Mouse (Mus musculus) kidney, postnatal 36 days (tissue): ENCODE measurements around the gene Kalrn.

Experiments
- DNase-seq, 2 experiments: peaks; one replicate each; pipeline ENCODE4 v3.0.0; 2021 to 2022; ENCODE audit warnings: mixed read lengths in 2 of 2

Kalrn gene

GRCm38 (mm10) chr16:34063313-34063712, 510.0 kb downstream of the Kalrn start:
- no peak for DNase-seq

GRCm38 (mm10) chr16:34061661-34062060, 511.7 kb downstream of the Kalrn start:
- no peak for DNase-seq

DNA sequence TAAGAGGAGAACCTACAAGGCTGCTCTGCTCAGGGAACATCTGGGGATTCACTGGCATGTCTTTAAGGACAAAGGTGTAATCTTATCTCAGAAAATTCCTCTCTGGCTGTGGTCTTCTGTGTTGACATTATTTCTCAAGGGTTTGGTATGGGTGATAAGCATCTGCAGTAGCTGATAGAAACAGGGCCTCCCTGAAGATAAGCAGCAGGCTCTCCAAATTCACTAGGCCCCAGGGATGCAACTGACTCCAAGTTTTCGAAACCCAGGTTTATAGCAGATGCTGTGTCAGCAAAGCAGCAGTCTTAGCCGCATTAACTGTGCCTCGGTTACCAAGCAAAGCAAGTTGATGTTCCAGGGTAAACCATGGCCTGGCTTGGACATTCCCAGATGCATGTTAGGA, 514.7 kb downstream of the Kalrn start:
- no peak for DNase-seq

DNA sequence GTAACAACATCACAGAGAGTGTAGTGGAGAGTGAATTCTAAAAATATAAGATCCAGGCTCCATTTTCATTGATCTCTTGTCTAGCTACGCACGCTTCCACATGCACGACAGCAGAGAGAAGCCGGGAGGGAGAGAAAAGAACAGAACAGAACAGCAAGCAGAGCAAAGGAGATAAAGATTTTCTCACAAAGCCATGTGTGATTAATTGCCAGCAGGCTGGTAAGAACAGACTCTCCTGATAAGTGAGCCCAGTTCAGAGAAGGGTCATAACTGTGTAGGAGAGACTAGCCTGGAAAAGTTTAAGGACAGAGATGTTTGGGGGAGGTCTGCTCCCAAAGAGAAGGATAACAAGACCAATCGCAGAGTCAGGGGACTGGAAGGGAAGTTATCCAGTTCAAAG, 515.9 kb downstream of the Kalrn start:
- DNase-seq, result no peak

GRCm38 (mm10) chr16:34056418-34057111, 516.8 kb downstream of the Kalrn start:
- no peak for DNase-seq

- no peak for DNase-seq
Measured at GRCm38 (mm10) chr16:34050090-34050489, 523.2 kb downstream of the Kalrn start.

- DNase-seq, result no peak
Measured at GRCm38 (mm10) chr16:34049361-34049760, 524.0 kb downstream of the Kalrn start.

GRCm38 (mm10) chr16:34048232-34048631, 525.1 kb downstream of the Kalrn start:
- no peak for DNase-seq

- no peak for DNase-seq
Measured at GRCm38 (mm10) chr16:34047543-34047942, 525.8 kb downstream of the Kalrn start.

DNA sequence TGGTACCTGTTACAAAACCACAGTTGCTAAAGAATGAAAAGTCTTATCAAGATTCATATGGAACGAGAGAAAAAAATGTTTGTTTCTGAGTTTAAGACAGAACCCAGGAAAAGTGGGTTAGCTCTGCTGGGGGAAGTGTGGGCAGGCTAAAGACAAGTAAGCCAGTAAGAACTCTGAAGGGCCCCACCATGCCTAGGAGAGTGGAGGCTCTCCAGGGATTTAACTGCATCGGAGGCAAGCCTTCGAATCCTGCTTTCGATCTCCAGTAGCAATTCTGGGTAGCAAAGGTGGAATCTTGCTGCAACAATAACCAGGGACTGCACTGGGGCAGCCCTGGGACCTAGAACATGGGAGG, 526.3 kb downstream of the Kalrn start:
- no peak for DNase-seq

DNA sequence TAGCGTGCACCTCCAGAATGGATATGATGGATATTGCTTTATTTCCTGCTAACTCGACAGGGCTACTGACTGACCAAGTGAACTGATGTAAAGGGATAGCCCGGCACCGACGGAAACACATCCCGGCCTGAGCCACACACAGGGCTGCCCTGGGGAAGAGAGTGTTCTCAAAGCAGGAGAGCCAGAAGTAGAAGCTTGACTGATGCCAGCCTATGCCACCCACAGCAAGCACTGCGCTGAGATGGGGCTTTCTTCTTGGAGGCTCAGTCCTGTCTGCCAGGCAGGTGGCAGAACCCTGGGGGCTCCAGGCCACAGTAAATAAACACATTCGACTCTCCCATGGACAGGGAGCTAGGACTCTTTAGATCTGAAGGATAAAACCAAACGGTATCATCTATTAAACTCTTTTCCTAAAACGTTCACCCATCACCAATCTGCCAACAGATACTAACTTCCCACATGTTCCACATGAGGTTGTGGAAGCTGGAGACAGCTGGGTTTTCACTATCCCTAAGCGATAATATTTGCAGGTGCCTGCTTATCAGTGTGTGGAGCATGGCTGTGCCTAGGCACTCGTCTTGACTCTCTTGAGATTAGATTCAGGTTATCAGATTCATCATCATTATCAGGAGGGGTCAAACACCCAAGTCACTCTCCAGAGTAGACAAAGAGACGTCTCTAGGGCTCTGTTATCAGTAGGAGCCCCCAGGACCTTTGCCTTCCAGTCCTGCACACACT, 526.9 kb downstream of the Kalrn start:
- DNase-seq, result no peak

DNA sequence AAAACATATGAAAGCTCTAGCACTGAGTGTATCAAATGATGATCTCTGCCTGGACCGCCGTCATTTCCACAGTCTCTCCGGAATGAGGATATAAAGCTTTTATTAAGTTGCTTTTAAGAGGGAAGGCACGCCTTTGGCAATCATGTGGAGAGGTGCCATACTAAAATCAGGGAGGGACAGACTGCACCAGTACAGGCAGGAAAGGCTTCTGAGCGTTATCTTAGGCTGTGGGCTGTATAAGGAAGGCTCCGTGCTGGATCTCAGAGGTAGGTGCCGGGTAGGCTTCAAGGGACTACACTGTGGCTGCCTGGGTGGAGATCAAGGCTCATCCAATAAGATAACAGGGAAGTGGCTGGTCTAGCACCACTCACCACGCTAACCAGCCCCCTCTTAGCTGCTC, 528.8 kb downstream of the Kalrn start:
- DNase-seq, result no peak

- DNase-seq, result no peak
Measured at GRCm38 (mm10) chr16:34043048-34043795, 530.1 kb downstream of the Kalrn start.

GRCm38 (mm10) chr16:34042586-34042985, 530.7 kb downstream of the Kalrn start:
- no peak for DNase-seq

- no peak for DNase-seq
Measured at GRCm38 (mm10) chr16:34040276-34040675, 533.1 kb downstream of the Kalrn start.

DNA sequence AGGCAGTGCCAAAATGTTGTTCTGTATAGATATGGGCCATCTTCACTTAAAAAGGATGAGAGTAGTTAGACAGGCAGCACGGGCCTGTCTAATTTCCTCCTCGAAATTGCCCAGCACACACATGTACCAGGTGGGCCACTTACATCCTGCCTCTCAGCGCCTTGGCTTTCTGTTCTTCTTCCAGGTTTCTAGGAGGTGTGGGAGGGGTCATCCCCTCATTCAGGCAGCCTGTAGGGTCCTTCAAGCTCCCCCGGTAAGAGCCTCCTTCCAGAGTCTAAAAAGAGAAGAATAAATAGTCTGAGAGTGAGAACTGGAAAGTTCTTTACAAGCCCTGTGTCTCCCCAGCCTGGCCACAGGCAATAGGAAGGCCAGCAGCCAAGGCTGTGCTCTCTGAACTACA, 533.6 kb downstream of the Kalrn start:
- DNase-seq, result no peak

DNA sequence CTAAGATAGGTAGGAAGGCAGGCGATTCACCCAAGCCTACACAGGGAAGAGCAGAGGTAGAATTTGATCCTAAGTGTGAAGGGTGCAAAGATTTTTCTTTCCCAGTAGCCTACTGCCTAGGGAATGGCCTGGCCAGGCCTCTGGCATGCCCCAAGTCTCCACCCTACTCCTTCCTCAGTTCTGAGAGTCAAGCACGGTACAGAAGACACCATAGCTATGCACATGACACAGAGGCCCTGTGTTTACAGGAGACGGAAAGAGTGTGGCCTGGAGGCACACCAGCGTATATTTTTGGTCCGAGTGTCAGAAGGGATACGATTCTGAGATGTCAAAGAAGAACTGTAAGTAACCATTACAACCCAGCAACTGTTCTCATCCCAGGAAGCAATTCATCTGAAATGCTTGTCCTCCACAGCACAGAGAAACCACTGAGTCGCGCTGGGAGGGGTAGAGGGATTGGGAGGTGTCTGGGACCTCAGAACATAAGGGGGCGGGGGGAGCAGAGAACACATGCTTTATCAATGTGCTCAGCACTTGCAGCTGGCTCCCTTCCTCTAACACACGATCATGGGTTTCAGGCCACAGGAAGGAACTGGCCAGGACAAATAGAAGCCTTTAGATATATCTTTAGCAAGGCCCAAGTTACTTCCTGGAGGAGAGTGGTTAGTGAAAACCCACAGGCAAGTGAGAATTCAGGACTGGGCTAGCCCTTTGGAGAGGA, 536.8 kb downstream of the Kalrn start:
- DNase-seq, result peak in 1 of 2 experiments; percentile 13

GRCm38 (mm10) chr16:34035780-34036179, 537.6 kb downstream of the Kalrn start:
- DNase-seq, result no peak

GRCm38 (mm10) chr16:34034267-34034666, 539.1 kb downstream of the Kalrn start:
- no peak for DNase-seq

GRCm38 (mm10) chr16:34032011-34032645, 541.2 kb downstream of the Kalrn start:
- no peak for DNase-seq

DNA sequence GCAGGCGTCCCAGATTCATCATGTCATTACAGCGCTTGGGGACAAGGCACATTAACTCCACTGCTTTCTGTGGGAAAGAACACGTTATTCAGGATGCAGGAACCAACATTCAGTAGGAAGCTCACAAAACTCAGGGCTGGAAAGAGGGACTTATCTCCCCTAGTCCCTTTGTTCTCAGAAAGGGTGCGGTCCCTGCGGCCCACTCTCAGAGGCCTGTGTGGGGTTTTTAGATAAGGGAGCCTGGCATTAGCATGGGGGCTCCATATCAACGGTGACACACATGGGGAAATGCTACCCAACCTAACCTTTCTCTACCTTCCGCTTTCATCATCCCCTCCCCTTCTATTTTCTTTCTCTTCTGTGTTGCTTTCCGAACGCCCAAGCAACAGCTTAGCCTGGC, 541.8 kb downstream of the Kalrn start:
- no peak for DNase-seq

- DNase-seq, result peak in 1 of 2 experiments; percentile 31
Measured at GRCm38 (mm10) chr16:34030379-34030778, 543.0 kb downstream of the Kalrn start.

GRCm38 (mm10) chr16:34029790-34030189, 543.5 kb downstream of the Kalrn start:
- DNase-seq, result peak; percentile 80 to 92
